Mouse (Mus musculus) CH12.LX (cell line): ENCODE data around the gene Pamr1. TPM values are rescaled to one million over a fixed set of nuclear protein-coding genes. Genes with fewer than 3 reads are reported as not detected.

Experiments used
- DNase-seq: peaks from one replicate; pipeline ENCODE4 v3.0.0-alpha.2; 2013; ENCODE audit errors: extremely low read depth
- H3K27ac ChIP-seq: 2 replicates; pipeline ENCODE4 v1.5.1; 2012; ENCODE audit warnings: low read depth, mild to moderate bottlenecking, control low read depth, moderate library complexity; ENCODE audit not compliant: insufficient read depth
- H3K27me3 ChIP-seq: replicated peaks from 2 replicates; pipeline ENCODE3; 2012; ENCODE audit warnings: inconsistent platforms
- H3K36me3 ChIP-seq, 2 experiments: replicated peaks in 1 of 2; 2 replicates each; pipeline versions ENCODE3 to v1.6.1; 2012; ENCODE audit warnings: inconsistent platforms in 1 of 2, low read length in 1 of 2, mild to moderate bottlenecking in 1 of 2, mixed read lengths in 1 of 2, moderate library complexity in 1 of 2; ENCODE audit not compliant: control insufficient read depth in 1 of 2, insufficient read depth in 1 of 2
- H3K4me1 ChIP-seq, 2 experiments: 2 replicates each; pipeline ENCODE4 v1.6.1; 2012; ENCODE audit warnings: inconsistent platforms in 1 of 2, moderate library complexity in 1 of 2; ENCODE audit not compliant: insufficient read depth in 2 of 2, control insufficient read depth in 1 of 2
- H3K4me2 ChIP-seq: 2 replicates; pipeline ENCODE4 v1.6.1; 2012; ENCODE audit warnings: low read depth, mild to moderate bottlenecking, control low read depth; ENCODE audit not compliant: poor library complexity, insufficient read depth, severe bottlenecking
- H3K4me3 ChIP-seq, 3 experiments: fragments of 150-350 bp in 1 of 3; sonication (generic) in 1 of 3; replicated peaks in 1 of 3; 2 replicates each; pipeline versions ENCODE3 to v1.5.1; 2011 to 2012; ENCODE audit warnings: low read depth in 2 of 3, low read length in 2 of 3, mild to moderate bottlenecking in 2 of 3, moderate library complexity in 2 of 3, control low read depth in 1 of 3, improper control_type of control experiment in 1 of 3, inconsistent platforms in 1 of 3, mixed read lengths in 1 of 3; ENCODE audit not compliant: poor library complexity in 1 of 3
- H3K79me2 ChIP-seq: replicated peaks from 2 replicates; pipeline ENCODE4 v1.6.1; 2012; ENCODE audit warnings: mild to moderate bottlenecking, moderate library complexity; ENCODE audit not compliant: control insufficient read depth, poor library complexity, insufficient read depth, severe bottlenecking; ENCODE audit errors: extremely low read depth
- H3K9ac ChIP-seq: 2 replicates; pipeline ENCODE4 v1.6.1; 2012; ENCODE audit warnings: low read depth, mild to moderate bottlenecking, control low read depth, moderate library complexity; ENCODE audit not compliant: insufficient read depth
- H3K9me3 ChIP-seq: replicated peaks from 2 replicates; pipeline ENCODE3; 2012; ENCODE audit warnings: low read length, inconsistent platforms, mixed read lengths
- BHLHE40 ChIP-seq: IDR thresholded peaks from 2 replicates; pipeline ENCODE4 v1.6.1; 2011; ENCODE audit warnings: mild to moderate bottlenecking, low read depth, low read length, improper control_type of control experiment
- CHD1 ChIP-seq: IDR thresholded peaks from 2 replicates; pipeline ENCODE4 v1.6.1; 2012; ENCODE audit warnings: low read depth, low read length, improper control_type of control experiment, inconsistent platforms
- CHD2 ChIP-seq: IDR thresholded peaks from 2 replicates; pipeline ENCODE4 v1.6.1; 2011; ENCODE audit warnings: low read length, improper control_type of control experiment
- CTCF ChIP-seq, 2 experiments: IDR thresholded peaks in 1 of 2; conservative IDR thresholded peaks in 1 of 2; 2 replicates each; pipeline ENCODE4 v1.5.1; 2011 to 2012; ENCODE audit warnings: low read depth in 2 of 2, low read length in 2 of 2, improper control_type of control experiment in 1 of 2, inconsistent platforms in 1 of 2, mild to moderate bottlenecking in 1 of 2, moderate library complexity in 1 of 2
- E2F4 ChIP-seq: IDR thresholded peaks from 2 replicates; pipeline ENCODE4 v1.6.1; 2011; ENCODE audit warnings: low read depth, low read length, improper control_type of control experiment; ENCODE audit not compliant: insufficient replicate concordance
- ELF1 ChIP-seq: IDR thresholded peaks from 2 replicates; pipeline ENCODE4 v1.6.1; 2014; ENCODE audit warnings: low read depth, mild to moderate bottlenecking, inconsistent platforms, low read length, improper control_type of control experiment
- ETS1 ChIP-seq: conservative IDR thresholded peaks from 2 replicates; pipeline ENCODE4 v1.6.1; 2012; ENCODE audit warnings: low read depth, mild to moderate bottlenecking, inconsistent platforms, low read length, improper control_type of control experiment, moderate library complexity
- GABPA ChIP-seq: IDR thresholded peaks from 2 replicates; pipeline ENCODE4 v1.6.1; 2012; ENCODE audit warnings: low read depth, low read length, improper control_type of control experiment, inconsistent platforms; ENCODE audit not compliant: insufficient replicate concordance
- JUND ChIP-seq: conservative IDR thresholded peaks from 2 replicates; pipeline ENCODE4 v1.6.1; 2011; ENCODE audit warnings: low read depth, low read length, improper control_type of control experiment
- MAFK ChIP-seq: IDR thresholded peaks from 2 replicates; pipeline ENCODE4 v1.6.1; 2011; ENCODE audit warnings: low read length, improper control_type of control experiment; ENCODE audit not compliant: insufficient replicate concordance
- MAZ ChIP-seq: IDR thresholded peaks from 2 replicates; pipeline ENCODE4 v1.6.1; 2012; ENCODE audit warnings: low read depth, mild to moderate bottlenecking, inconsistent platforms, low read length, improper control_type of control experiment, moderate library complexity
- MXI1 ChIP-seq: IDR thresholded peaks from 2 replicates; pipeline ENCODE4 v1.6.1; 2011; ENCODE audit warnings: mild to moderate bottlenecking, low read depth, low read length, improper control_type of control experiment
- NELFE ChIP-seq: IDR thresholded peaks from 2 replicates; pipeline ENCODE4 v1.6.1; 2011; ENCODE audit warnings: low read depth, low read length, improper control_type of control experiment
- PAX5 ChIP-seq: IDR thresholded peaks from 2 replicates; pipeline ENCODE4 v1.6.1; 2012; ENCODE audit warnings: low read length, inconsistent platforms, mixed read lengths
- POLR2A ChIP-seq: IDR thresholded peaks from 2 replicates; pipeline ENCODE4 v1.6.1; 2011; ENCODE audit warnings: low read depth, mild to moderate bottlenecking, improper control_type of control experiment, low read length
- POLR2AphosphoS2 ChIP-seq: IDR thresholded peaks from 2 replicates; pipeline ENCODE4 v1.6.1; 2011; ENCODE audit warnings: low read depth, low read length, improper control_type of control experiment
- RCOR1 ChIP-seq: conservative IDR thresholded peaks from 2 replicates; pipeline ENCODE4 v1.6.1; 2012; ENCODE audit warnings: low read depth, mild to moderate bottlenecking, inconsistent platforms, low read length, improper control_type of control experiment
- SIN3A ChIP-seq: IDR thresholded peaks from 2 replicates; pipeline ENCODE4 v1.6.1; 2012; ENCODE audit warnings: low read length, improper control_type of control experiment, inconsistent platforms
- SMC3 ChIP-seq: IDR thresholded peaks from 2 replicates; pipeline ENCODE4 v1.6.1; 2011; ENCODE audit warnings: low read depth, low read length, improper control_type of control experiment
- TCF12 ChIP-seq: IDR thresholded peaks from 2 replicates; pipeline ENCODE4 v1.6.1; 2014; ENCODE audit warnings: low read depth, mild to moderate bottlenecking, inconsistent platforms, low read length, improper control_type of control experiment
- UBTF ChIP-seq: IDR thresholded peaks from 2 replicates; pipeline ENCODE4 v1.6.1; 2012; ENCODE audit warnings: low read depth, mild to moderate bottlenecking, inconsistent platforms, low read length, improper control_type of control experiment, moderate library complexity
- USF2 ChIP-seq: conservative IDR thresholded peaks from 2 replicates; pipeline ENCODE4 v1.6.1; 2011; ENCODE audit warnings: low read depth, low read length, improper control_type of control experiment
- ZC3H11A ChIP-seq: IDR thresholded peaks from 2 replicates; pipeline ENCODE4 v1.6.1; 2012; ENCODE audit warnings: low read depth, mild to moderate bottlenecking, inconsistent platforms, low read length, improper control_type of control experiment
- ZKSCAN1 ChIP-seq: IDR thresholded peaks from 2 replicates; pipeline ENCODE4 v1.6.1; 2012; ENCODE audit warnings: low read depth, inconsistent platforms, low read length, improper control_type of control experiment, borderline replicate concordance
- ZMIZ1 ChIP-seq: IDR thresholded peaks from 2 replicates; pipeline ENCODE4 v1.6.1; 2012; ENCODE audit warnings: low read depth, mild to moderate bottlenecking, inconsistent platforms, low read length, improper control_type of control experiment
- ZNF384 ChIP-seq: IDR thresholded peaks from 2 replicates; pipeline ENCODE4 v1.6.1; 2012; ENCODE audit warnings: low read depth, low read length, improper control_type of control experiment, inconsistent platforms
- dilution Hi-C: fragments of 300-500 bp; cut with MboI; formaldehyde crosslinking; loops from 2 replicates; pipeline ENCODE4 v1.14.3; 2020; ENCODE audit warnings: low sequenced_read_pairs; ENCODE audit not compliant: extremely low pct_unique_long_range_greater_than_20kb, extremely low pct_ligation_motif_present
- in situ Hi-C: fragments of 300-500 bp; cut with MboI; formaldehyde crosslinking; loops from 3 replicates; pipeline ENCODE4 v1.14.3; 2019; ENCODE audit warnings: low sequenced_read_pairs, low pct_ligation_motif_present, low pct_unique_long_range_greater_than_20kb, mixed read lengths
- polyA plus RNA-seq: library from polyadenylated mRNA; unstranded; fragments of >175 nt; gene quantifications from 2 replicates; pipeline ENCODE4 v1.2.1, GENCODE M21; 2012; ENCODE audit warnings: low read depth; ENCODE audit not compliant: insufficient read length
- total RNA-seq, 2 experiments: library from RNA; depleted of rRNA; stranded (reverse); fragments of 300-350 nt in 1 of 2; fragments of >200 nt in 1 of 2; gene quantifications; 2 replicates each; pipeline ENCODE4 v1.2.3; 2012 to 2014

Gene Pamr1
- total and polyA plus RNA-seq, 3 experiments: 0.08 to 0.28 (median 0.24) TPM

DNA sequence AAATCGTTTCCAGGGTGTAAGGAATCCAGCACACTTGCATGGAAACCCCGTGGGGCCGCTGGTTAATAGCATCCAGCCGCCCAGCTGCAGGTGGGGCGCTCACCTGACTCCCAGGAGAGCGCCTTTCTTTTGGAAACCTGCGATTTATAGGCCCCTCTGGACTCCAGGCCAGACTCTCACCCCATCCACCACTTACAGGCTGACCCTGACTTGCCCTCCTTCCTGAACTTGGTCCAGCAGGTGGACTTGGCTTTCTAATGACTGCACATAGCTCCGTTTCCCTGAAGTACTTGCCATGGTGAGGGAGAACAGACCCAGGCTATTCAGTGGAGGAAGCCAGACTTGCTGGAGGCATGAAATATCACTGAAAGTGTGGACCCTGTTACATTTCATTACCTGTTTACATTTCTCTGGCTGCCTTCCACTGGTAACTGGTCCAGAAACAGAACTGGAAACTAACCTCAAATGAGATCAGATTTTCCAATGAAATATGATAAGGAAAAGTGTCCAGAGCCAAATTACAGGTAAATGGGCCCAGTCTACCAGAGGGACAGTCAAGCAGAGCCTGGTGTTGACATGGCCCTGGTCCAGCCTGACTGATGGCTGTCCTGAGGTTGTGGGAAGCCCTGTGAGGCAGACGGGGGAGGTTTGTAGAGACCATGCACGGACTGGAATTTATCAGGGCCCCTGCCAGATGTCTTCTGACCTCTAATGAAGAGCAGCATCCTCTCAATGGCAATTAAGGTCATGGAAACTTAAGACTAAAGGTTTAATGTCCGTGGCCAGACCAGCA is 9.2 kb upstream of the Pamr1 start:
- H3K27me3 ChIP-seq: no peaks in the 10 kb centered on the region
- H3K79me2 ChIP-seq: no peaks in the 10 kb centered on the region
- no peak for TF ChIP-seq GABPA
- no peak for TF ChIP-seq POLR2A
- no peak for TF ChIP-seq SMC3
- no peak for TF ChIP-seq PAX5
- TF ChIP-seq ELF1: no peak
- TF ChIP-seq E2F4: no peak
- no peak for TF ChIP-seq POLR2AphosphoS2
- no peak for TF ChIP-seq USF2
- TF ChIP-seq MAFK: no peak
- TF ChIP-seq ZNF384: no peak
- TF ChIP-seq MXI1: no peak
- no peak for TF ChIP-seq CHD1
- in situ Hi-C loops (no loop called here), dilution Hi-C loops (no loop called here)
- H3K4me2 ChIP-seq: no peak overlapping the region
- no peak overlapping the region for H3K4me3 ChIP-seq
- H3K9me3 ChIP-seq: no peaks in the 10 kb centered on the region
- no peak overlapping the region for H3K9ac ChIP-seq
- no peaks in the 10 kb centered on the region for H3K36me3 ChIP-seq
- no peak for DNase-seq
- H3K4me1 ChIP-seq: peaks cover 0 to 14% of the 10 kb centered on the region in 2 experiments; a peak in 2 of 4 replicates
- H3K27ac ChIP-seq: no peak overlapping the region

DNA sequence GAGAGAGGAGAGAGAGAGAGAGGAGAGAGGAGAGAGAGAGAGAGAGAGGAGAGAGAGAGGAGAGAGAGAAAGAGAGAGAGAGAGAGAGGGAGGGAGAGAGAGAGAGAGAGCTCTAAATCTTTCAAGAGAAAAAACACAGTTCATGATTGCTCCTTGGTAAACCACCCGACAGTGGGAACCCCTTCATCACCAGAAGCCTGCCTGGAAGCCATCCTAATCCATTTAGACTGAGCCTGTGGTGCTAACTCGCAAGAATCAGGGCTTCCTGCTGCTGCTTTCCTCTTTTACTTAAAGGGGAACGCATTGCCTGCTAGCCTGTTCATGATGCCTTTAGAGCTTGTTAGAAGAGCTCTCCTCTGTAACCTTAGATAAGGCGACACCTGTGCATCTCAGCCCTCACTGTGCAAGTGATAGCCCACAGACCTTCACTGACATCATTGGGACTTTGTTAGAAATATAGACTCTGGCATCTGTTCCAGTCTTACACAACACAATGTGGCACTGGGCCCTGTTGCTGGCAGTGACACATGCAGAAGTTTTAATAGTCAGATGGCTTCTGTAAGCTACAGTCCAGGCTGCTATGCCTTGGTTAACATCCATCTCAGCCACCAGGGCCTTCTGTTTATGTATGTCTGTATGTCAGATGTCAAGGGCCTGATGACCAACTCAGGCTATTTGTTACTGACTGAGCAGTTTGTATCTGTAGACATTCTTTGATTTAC is 8.2 kb upstream of the Pamr1 start:
- TF ChIP-seq GABPA: no peak
- TF ChIP-seq POLR2A: no peak
- TF ChIP-seq UBTF: no peak
- no peak for TF ChIP-seq SIN3A
- no peak for TF ChIP-seq TCF12
- TF ChIP-seq ZKSCAN1: no peak
- TF ChIP-seq NELFE: no peak
- no peak for TF ChIP-seq ETS1
- no peak for TF ChIP-seq MAZ
- TF ChIP-seq SMC3: no peak
- no peak for TF ChIP-seq ZMIZ1
- TF ChIP-seq MXI1: no peak
- no peak for TF ChIP-seq RCOR1
- TF ChIP-seq CTCF (conservative IDR thresholded peaks at IDR 0.05 in 1 of 2, IDR thresholded peaks at IDR 0.05 in 1 of 2; ENCODE audit: low read depth in 2 of 2, low read length in 2 of 2): no peak
- no peak for TF ChIP-seq BHLHE40
- TF ChIP-seq CHD2: no peak
- no peak for TF ChIP-seq JUND
- no peak for TF ChIP-seq ZC3H11A
- TF ChIP-seq POLR2AphosphoS2: no peak
- no peak for TF ChIP-seq MAFK
- Histone ChIP-seq H3K36me3 (no peaks in the 10 kb centered on the region), H3K4me1 (peaks cover 0 to 14% of the 10 kb centered on the region in 2 experiments; a peak in 2 of 4 replicates), H3K9me3 (peaks cover 4% of the 10 kb centered on the region), H3K4me3 (no peak overlapping the region), H3K79me2 (no peaks in the 10 kb centered on the region), H3K27ac (no peak overlapping the region), H3K27me3 (no peaks in the 10 kb centered on the region), H3K4me2 (no peak overlapping the region), H3K9ac (no peak overlapping the region)
- no peak for DNase-seq
- dilution Hi-C loops (no loop called here), in situ Hi-C loops (no loop called here)
